Mouse (Mus musculus) gastrocnemius, adult 18-20 months (tissue): ENCODE data around the gene Mycbp2. TPM values are rescaled to one million over a fixed set of nuclear protein-coding genes. Genes with fewer than 3 reads are reported as not detected.
A peak's percentile ranks its signal among the peaks of the same experiment; 100 is the strongest.

ENCODE experiments used
- DNase-seq: peaks from one replicate; pipeline ENCODE4 v3.0.0; 2021; ENCODE audit warnings: low spot score
- total RNA-seq, 2 experiments: library from RNA; stranded (reverse); gene quantifications; 2 replicates each; pipeline ENCODE4 v1.2.3; 2021

The Mycbp2 gene
- total RNA-seq, 2 experiments from 2014 or later, result 22.6 to 31.7 TPM

DNA sequence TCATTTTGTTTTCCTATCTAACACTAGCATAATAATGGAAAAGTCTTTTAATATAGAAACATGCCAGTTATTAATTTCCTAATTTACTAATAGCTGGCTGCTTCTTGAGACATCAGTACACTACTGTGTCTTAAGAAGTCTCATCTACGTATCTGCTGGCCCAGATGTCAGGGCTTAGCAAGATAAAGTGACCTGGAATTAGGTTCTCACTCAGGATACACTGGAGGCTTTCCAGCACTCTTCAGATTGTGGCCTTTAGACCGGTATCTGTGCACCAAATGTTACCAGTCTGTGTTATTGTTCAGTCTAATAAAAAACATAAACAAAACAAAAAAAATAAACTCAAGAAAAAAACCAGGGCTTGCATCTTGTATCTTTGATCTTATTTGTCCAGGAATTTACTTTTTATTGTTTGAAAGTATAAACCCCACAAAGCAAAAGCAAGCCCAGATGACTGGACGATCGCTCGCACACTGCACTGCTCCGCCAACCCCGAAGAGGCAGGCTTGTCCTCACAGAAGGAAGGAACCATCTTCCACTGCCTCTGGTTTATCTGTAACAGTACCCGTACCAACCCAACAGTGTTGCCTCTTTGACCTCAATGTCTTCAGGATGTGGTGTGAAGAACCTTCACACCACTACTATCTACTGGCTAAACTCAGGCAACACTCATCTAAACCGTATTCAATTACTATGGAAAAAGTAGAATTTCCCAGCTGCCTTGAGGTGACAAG lies 269.2 kb downstream of the Mycbp2 start:
- DNase-seq, result no peak

DNA sequence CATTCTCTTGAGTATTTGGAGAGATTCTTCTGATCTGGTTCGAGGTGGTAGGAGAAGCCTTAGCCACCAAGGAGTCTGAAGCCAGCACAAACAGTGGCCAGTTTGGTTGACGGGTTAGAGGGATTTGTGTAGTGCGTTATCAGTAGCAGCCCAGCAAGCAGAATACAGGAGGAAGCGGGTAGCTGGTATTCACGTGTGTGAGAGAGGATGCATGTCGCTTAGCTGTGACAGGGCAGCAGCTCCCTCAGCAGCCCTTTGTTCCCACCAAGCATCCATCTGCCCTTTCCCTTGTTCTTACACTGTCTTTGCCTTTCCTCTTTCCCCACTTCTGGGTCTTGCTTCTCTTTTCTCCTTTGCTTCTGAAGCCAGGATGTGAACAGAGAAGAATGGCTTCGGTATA lies 271.4 kb downstream of the Mycbp2 start:
- DNase-seq, result no peak

DNA sequence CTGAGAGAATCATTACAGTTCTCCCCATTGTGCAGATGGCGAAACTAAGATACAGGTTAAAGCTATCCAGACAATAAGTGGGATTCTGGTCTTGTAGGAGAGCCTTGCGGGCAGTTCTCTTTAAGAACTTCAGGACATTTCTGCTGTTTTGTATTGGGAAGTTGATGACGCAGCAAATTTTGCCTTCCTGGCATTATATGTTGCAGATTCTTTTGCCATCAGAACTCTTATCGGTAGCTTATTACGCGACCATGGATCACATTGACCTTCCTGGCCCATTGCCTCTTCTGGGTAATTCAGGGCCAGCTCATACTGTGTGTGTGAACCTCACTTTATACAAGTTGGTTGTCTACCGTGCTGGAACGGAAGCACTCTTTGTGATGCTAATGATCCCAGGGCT lies 272.8 kb downstream of the Mycbp2 start:
- DNase-seq, result no peak

DNA sequence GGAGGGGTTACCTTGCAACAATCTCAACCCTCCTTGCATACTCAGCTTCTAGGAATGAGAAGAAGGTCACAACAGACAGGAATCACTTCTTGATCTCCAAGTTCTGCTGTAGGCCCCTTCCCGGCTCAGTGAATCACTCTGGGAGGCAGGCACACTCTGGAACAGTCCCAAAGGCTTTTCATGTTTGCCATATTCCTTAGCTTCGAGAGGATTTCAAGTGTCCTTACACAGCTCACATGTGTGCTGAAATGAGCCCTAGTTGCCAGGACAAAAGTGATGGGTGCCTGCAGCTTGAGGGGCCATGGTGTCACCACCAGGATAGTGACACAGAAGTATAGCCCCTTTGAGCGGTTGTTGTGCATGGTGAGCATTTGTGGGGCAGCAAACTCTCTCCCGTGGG lies 273.9 kb downstream of the Mycbp2 start:
- no peak for DNase-seq

DNA sequence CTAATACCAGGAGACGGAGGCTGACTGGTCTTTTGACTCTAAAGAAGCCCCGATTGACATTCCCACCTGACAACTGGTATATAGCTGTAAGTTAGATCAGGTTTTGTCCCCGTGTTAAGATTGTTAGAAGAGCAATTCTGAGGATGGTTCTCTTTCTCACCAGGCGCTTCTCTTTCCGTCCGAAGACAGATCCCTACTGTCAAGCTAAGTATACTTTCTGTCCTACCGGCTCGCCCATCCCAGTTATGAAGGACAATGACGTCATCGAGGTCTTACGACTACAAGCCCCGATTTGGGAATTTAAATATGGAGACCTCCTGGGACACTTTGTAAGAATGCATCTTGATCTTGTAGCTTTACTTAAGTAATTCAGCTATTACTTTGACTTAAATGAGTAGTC lies 275.1 kb downstream of the Mycbp2 start:
- no peak for DNase-seq

DNA sequence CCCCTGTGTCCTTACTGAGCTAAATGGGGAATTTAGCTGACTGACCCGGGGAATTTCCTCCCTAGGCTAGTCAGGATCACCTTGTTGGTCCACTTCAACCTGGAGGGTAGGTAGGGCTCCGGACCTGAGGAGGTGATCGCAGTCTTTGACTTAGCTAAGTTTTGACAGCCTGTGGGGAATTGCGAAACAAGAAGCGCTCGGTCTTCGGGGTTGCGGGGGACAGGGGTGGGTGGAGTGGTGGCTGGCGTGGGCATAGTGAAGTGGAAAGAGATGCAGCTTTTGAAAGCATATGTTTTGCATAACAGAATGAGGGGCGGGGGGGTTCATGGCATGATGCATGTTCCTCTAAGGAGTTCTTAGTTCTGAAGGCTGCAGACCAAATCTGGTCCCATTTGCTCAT lies 275.8 kb downstream of the Mycbp2 start:
- peak; percentile 18 for DNase-seq

DNA sequence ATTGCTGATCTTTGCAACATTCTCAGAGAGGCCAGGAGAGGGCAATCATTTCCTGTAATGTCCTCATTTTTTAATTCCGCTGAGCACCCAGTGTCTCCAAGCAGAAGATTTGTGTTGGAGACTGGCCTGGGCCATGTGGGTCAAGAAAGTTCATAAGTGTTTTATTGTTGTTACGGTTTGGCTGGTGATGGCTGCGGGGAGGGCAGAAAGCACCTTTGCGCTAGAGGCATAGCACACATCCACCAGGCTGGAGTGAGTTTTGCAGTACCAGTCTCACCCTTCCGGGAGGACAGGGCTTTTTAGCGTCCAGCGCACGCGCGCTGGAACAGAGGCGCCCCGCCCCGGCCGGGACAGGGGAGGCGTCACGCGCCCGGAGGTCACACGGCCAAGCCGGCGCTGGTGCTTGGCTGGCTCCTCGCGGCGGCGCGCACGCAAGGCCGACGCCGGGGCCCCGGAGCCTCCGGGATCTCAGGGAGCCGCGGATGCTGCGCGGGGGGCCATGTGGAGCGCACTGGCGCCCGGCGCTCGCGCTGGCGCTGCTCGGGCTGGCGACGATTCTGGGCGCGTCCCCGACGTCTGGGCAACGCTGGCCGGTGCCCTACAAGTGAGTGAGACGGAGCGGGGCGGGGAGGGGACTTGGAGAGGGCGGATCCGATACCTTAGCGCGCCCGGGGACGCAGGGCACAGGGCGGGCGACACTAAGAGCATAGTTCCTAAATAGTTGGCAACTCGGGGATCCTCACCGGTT lies 276.6 kb downstream of the Mycbp2 start, which contains the start of gene Cln5:
Gene Cln5 (plus strand): TSS at position 353 of the 748 bp plus-strand sequence.
- DNase-seq, result peak; percentile 94

DNA sequence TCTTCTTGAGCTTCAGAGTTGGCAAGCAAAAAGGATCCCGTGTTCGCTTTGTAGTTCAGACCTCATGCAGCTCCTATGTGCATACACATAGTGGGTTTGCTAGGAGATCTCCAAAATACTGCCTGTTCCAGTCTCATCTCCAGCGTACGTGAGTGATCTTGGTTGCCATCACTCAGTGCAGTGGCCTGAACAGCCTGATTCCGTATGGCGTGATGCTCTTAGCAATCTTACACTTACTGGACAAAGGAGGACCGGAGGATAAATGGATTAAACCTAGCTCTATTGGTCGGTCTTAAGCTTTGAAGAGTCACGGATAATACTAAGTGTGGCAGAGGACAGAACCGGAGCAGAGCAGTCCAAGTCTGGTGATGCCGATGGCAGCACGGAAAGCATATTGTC lies 277.1 kb downstream of the Mycbp2 start:
- no peak for DNase-seq

DNA sequence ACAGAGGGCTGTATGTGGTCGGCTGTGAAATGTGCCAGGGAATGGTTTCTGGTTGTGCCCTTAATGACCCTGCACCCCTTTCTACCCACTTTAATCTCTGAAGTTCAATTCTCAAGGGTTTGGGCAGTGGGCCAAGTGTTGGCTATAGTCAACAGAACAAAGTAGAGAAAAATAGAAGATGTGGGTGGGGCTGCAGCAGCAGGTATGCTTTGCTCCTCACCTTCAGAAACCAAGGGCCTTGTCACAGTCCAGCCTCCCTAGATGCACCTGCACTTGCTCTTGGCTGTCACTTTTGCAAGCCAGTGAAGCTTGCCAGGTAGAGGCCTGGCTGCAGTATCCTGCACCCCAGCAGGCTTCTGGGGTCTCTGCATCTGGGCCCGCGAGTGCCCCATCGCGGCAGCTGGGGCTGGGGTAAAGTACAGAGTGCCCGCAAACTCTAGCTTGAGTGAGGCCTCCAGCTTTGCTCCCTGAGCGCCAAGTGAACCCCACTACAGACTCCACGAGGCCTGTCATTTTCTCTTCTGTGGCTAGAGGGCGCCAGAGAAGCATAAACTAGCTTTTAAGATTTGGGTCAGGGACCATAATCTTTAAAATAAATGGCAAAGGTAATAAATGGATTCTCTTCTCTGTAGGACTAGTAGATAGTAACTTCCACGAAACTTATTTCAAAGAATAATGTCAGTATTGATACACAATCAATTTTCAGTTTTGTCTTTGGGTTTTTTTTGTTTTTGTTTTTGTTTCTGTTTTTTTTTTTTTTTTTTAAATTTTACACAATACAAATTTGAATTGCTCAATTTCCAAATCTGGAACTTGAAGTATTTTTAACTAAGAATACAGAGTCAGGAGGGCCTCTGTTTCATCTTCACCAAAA lies 281.1 kb downstream of the Mycbp2 start:
- peak; percentile 80 for DNase-seq

Other genes with a start within 250 kb of the Mycbp2 start
- gene Fbxl3, start 247.2 kb downstream of the Mycbp2 start, total RNA-seq, result 10 to 100 TPM; 61.4 to 62.2 TPM
- under 1 TPM; 0.18 to 0.38 TPM for gene Scel, start 166.5 kb upstream of the Mycbp2 start, total RNA-seq